Mouse (Mus musculus) layer of hippocampus, adult 18-20 months (tissue): ENCODE results near the gene Olfr486. TPM values are rescaled to one million over a fixed set of nuclear protein-coding genes. Genes with fewer than 3 reads are reported as not detected.
"Not testable (repeated sequence)": the region's sequence is repeated elsewhere in the genome, so short reads cannot be mapped to it uniquely, and the experiment has no call there.

Source experiments
- DNase-seq, 2 experiments: peaks; one replicate each; pipeline ENCODE4 v3.0.0; 2022; ENCODE audit warnings: low spot score in 2 of 2
- long read RNA-seq: library from polyadenylated mRNA; stranded (forward); transcript quantifications from one replicate; pipeline ENCODE4 v2.0.0, GENCODE M21; 2021
- total RNA-seq, 2 experiments: library from RNA; stranded (reverse); gene quantifications; 2 replicates each; pipeline ENCODE4 v1.2.3; 2021

Olfr486 gene
- total RNA-seq: not detected
- long read RNA-seq: 0 reads

GRCm38 (mm10) chr7:108172642-108173041 lies at the start of gene Olfr486:
Gene Olfr486, minus strand, starts transcription at chr7:108172742.
- DNase-seq: not testable (repeated sequence)

DNA sequence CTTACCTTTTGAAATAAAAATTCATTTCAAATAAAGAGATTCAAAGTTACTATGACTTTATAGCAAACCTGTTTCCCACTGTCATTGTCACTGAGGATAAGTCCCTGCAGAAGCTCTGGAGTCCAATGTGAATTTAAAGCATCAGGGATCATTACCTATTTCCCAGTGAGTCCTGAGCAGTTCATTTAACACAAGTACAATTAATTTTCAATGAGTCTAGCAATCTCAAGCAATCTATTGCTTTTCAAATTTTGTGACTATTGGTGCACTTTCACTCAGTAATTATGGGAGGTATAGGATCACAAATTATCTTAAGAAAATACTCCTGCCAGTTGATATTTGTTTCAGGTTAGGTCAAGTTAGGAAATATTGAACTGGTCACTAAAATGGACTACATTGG lies 42.0 kb upstream of the Olfr486 start, which contains the start of gene Olfr487:
Olfr487 (minus strand) TSS at position 101 of the 400 bp plus-strand sequence.
- DNase-seq: not testable (repeated sequence)

DNA sequence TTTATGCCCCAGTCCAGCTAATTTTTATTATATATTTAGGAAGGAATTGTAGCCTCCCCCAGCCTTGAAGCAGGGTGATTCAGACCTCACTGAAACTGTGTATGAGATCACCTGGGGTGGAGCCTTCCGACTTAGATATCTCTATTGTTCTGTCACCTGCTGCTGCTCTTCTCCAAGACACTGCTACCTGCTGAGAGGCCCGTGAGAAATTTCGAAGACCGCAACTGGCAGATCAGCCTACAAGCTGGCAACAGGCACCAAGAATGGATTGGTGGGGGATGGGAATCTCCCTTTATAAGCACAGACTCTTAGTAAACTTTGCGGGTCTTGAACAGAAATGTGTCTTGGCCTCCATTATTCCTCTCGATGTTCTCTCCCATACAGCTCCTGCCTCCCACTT lies 24.4 kb upstream of the Olfr486 start:
- DNase-seq: no peak

DNA sequence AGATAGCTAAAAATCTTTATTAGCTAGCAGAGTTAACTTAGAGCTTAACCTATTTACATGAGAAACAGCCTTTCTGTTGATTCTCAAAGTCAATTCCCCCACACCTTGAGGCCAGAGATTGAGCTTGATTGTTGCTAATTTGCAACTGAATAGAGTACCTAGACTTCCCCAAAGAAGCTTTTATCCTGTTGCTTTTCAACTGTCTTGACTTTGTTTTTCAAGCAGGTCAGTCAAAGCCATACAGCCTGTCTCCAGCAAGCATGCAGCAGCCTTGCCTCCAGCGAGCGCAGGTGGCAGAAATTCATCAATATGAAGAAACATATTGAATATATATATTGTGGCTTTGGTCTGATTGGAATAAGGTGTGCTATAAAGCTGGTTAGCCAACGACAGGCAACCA lies 23.8 kb upstream of the Olfr486 start:
- not testable (repeated sequence) for DNase-seq

GRCm38 (mm10) chr7:108192714-108193113 lies 20.2 kb upstream of the Olfr486 start:
- not testable (repeated sequence) for DNase-seq

DNA sequence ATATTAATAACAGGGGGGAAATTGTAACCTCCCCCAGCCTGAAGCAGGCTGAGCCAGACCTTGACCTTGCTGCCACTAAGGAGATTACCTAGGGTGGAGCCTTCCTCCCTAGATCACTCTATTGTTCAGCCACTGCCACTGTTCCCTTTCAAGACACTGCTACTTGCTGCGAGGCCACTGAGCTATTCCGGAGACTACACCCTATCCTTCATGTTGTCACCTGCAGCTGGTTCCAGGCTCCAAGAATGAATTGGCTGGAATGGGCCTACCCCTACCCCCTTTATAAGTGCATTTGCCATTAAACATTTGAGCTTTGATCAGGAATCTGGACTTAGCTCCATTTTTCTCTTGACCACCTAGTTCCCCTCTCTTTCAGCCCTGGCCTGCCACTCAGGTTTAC lies 18.7 kb upstream of the Olfr486 start:
- DNase-seq: not testable (repeated sequence)

DNA sequence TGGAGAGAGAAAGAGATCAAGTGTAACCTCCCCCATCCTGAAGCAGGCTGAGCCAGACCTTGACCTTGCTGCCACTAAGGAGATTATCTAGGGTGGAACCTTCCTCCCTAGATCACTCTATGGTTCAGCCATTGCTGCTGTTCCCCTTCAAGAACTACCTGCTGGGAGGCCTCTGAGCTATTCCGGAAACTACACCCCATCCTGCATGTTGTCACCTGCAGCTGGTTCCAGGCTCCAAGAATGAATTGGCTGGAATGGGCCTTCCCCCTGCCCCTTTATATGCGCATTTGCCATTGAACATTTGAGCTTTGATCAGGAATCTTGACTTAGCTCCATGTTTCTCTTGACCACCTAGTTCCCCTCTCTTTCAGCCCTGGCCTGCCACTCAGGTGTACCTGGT lies 12.7 kb upstream of the Olfr486 start:
- not testable (repeated sequence) for DNase-seq

- DNase-seq: not testable (repeated sequence)
These were observed 11.9 kb upstream of the Olfr486 start for GRCm38 (mm10) chr7:108184401-108184800.

DNA sequence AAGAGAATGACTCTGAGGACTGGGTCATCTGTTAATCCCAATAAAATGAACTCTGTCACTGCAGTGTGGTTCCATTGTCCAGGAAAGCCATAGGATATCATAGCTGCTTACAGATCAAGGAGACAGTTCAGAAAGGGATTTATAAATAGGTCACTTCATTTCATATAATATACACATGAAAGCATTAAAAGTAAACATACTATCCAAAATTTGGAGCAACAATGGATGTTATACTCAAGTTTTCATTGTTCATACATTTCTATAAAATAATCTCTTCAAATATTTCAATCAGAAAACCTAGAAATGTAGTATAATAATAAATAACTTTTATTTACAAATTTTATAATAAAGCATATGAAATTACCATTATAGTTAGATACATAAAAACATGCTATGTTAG lies 12.8 kb downstream of the Olfr486 start, which contains the start of gene Olfr485:
Olfr485 (minus strand) TSS at position 101 of the 400 bp plus-strand sequence.
- no peak for DNase-seq

DNA sequence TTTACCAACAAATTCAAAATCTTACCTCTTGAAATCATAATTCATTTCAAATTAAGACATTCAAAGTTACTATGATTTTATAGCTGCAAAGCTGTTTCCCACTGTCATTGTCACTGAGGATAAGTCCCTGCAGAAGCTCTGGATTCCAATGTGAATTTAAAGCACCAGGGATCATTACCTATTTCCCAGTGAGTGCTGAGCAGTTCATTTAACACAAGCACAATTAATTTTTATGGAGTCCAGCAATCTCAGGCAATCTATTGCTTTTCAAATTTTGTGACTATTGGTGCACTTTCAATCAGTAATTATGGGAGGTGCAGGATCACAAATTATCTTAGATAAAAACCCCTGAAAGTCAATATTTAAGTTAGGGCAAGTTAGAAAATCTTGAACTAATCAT lies 45.2 kb downstream of the Olfr486 start, which contains the start of gene Olfr484:
Olfr484 (minus strand) TSS at position 101 of the 400 bp plus-strand sequence.
- no peak for DNase-seq

Other genes starting within 250 kb of the Olfr486 start
- not detected for gene Olfr473, start 242.3 kb downstream of the Olfr486 start, total RNA-seq
- gene Olfr474, start 218.1 kb downstream of the Olfr486 start, total RNA-seq: not detected
- not detected for gene Olfr476, start 207.9 kb downstream of the Olfr486 start, total RNA-seq
- gene Olfr477, start 186.0 kb downstream of the Olfr486 start, total RNA-seq: not detected
- not detected for gene Olfr478, start 138.8 kb downstream of the Olfr486 start, total RNA-seq
- gene Olfr479, start 122.0 kb downstream of the Olfr486 start, total RNA-seq: not detected
- not detected for gene Olfr480, start 105.4 kb downstream of the Olfr486 start, total RNA-seq
- gene Olfr481, start 92.9 kb downstream of the Olfr486 start, total RNA-seq: not detected
- gene Olfr482, start 75.2 kb downstream of the Olfr486 start, total RNA-seq: 1 to 10 TPM; 2.1 TPM
- gene Olfr483, start 71.9 kb downstream of the Olfr486 start, total RNA-seq: not detected
- not detected for gene Olfr484, start 45.3 kb downstream of the Olfr486 start, total RNA-seq
- not detected for gene Olfr485, start 12.9 kb downstream of the Olfr486 start, total RNA-seq
- not detected for gene Olfr487, start 41.9 kb upstream of the Olfr486 start, total RNA-seq
- not detected for gene Olfr488, start 85.6 kb upstream of the Olfr486 start, total RNA-seq
- gene Olfr490, start 116.2 kb upstream of the Olfr486 start, total RNA-seq: not detected
- gene Olfr491, start 140.7 kb upstream of the Olfr486 start, total RNA-seq: not detected
- gene Olfr492, start 150.9 kb upstream of the Olfr486 start, total RNA-seq: not detected
- not detected for gene Olfr493, start 174.2 kb upstream of the Olfr486 start, total RNA-seq
- not detected for gene Olfr494, start 192.6 kb upstream of the Olfr486 start, total RNA-seq
- not detected for gene Olfr495, start 220.4 kb upstream of the Olfr486 start, total RNA-seq
- not detected for gene Olfr497, start 247.7 kb upstream of the Olfr486 start, total RNA-seq